Mouse (Mus musculus) embryo, embryonic 10 days (tissue): Measurements from ENCODE around the gene Adprhl1.

ENCODE experiments used
- DNase-seq: peaks from one replicate; pipeline ENCODE4 v3.0.0-alpha.2; 2015; ENCODE audit warnings: low spot score

Adprhl1 gene

GRCm38 (mm10) chr8:13197493-13197892 lies 56.5 kb downstream of the Adprhl1 start:
- no peak for DNase-seq

- DNase-seq = no peak
Measured at GRCm38 (mm10) chr8:13194818-13195217, 59.1 kb downstream of the Adprhl1 start.

GRCm38 (mm10) chr8:13190235-13190634 lies 63.7 kb downstream of the Adprhl1 start:
- DNase-seq = no peak

- no peak for DNase-seq
Measured at GRCm38 (mm10) chr8:13188857-13189256, 65.1 kb downstream of the Adprhl1 start.

- DNase-seq = no peak
Measured at GRCm38 (mm10) chr8:13188052-13188555, 65.9 kb downstream of the Adprhl1 start.

GRCm38 (mm10) chr8:13187638-13188037 lies 66.3 kb downstream of the Adprhl1 start:
- DNase-seq = no peak

GRCm38 (mm10) chr8:13187229-13187628 lies 66.7 kb downstream of the Adprhl1 start:
- no peak for DNase-seq

GRCm38 (mm10) chr8:13186819-13187218 lies 67.1 kb downstream of the Adprhl1 start:
- DNase-seq = no peak

GRCm38 (mm10) chr8:13181691-13181976 lies 72.3 kb downstream of the Adprhl1 start:
- DNase-seq = no peak

- DNase-seq = no peak
Measured at GRCm38 (mm10) chr8:13180911-13181690, 72.9 kb downstream of the Adprhl1 start.

GRCm38 (mm10) chr8:13180408-13180807 lies 73.6 kb downstream of the Adprhl1 start:
- no peak for DNase-seq

- no peak for DNase-seq
Measured at GRCm38 (mm10) chr8:13179948-13180347, 74.0 kb downstream of the Adprhl1 start.

GRCm38 (mm10) chr8:13179482-13179881 lies 74.5 kb downstream of the Adprhl1 start:
- DNase-seq = no peak

- no peak for DNase-seq
Measured at GRCm38 (mm10) chr8:13178137-13178536, 75.8 kb downstream of the Adprhl1 start.

- DNase-seq = no peak
Measured at GRCm38 (mm10) chr8:13177173-13177852, 76.6 kb downstream of the Adprhl1 start.

GRCm38 (mm10) chr8:13175650-13176049 lies 78.3 kb downstream of the Adprhl1 start:
- DNase-seq = no peak

- DNase-seq = no peak
Measured at GRCm38 (mm10) chr8:13174811-13175210, 79.2 kb downstream of the Adprhl1 start.

- DNase-seq = no peak
Measured at GRCm38 (mm10) chr8:13174305-13174704, 79.7 kb downstream of the Adprhl1 start.
